Mouse (Mus musculus) left cerebral cortex, postnatal 4 days (tissue): Measurements from ENCODE around the gene Adcy10. TPM values are rescaled to one million over a fixed set of nuclear protein-coding genes. Genes with fewer than 3 reads are reported as not detected.

ENCODE experiments used
- DNase-seq: peaks from one replicate; pipeline ENCODE4 v3.0.0-alpha.2; 2022
- intact Hi-C: fragments of 180-260 bp; cut with DNase I; formaldehyde crosslinking; loops from one replicate; pipeline ENCODE4 v1.15.1; 2025
- total RNA-seq, 2 experiments: library from RNA; stranded (reverse); gene quantifications; 2 replicates each; pipeline ENCODE4 v1.2.3; 2021

Gene Adcy10
- total RNA-seq, 2 experiments from 2014 or later: 0.18 TPM; not detected in 1

- no peak for DNase-seq
Observed at GRCm38 (mm10) chr1:165594699-165595421, 109.9 kb downstream of the Adcy10 start.

GRCm38 (mm10) chr1:165601775-165602280 lies 116.8 kb downstream of the Adcy10 start:
- no peak for DNase-seq
- intact Hi-C loops: no loop called here

More at GRCm38 (mm10) chr1:165594699-165595421, 109.9 kb downstream of the Adcy10 start:
- intact Hi-C loops: no loop called here

GRCm38 (mm10) chr1:165603218-165603617 lies 118.2 kb downstream of the Adcy10 start:
- no peak for DNase-seq
- intact Hi-C loops: no loop called here

- no peak for DNase-seq
- intact Hi-C loops: no loop called here
Observed at GRCm38 (mm10) chr1:165604203-165604602, 119.2 kb downstream of the Adcy10 start.

- DNase-seq: no peak
- intact Hi-C loops: no loop called here
Observed at GRCm38 (mm10) chr1:165605108-165605507, 120.1 kb downstream of the Adcy10 start.

GRCm38 (mm10) chr1:165605774-165606173 lies 120.8 kb downstream of the Adcy10 start:
- intact Hi-C loops: no loop called here
- no peak for DNase-seq

- no peak for DNase-seq
- intact Hi-C loops: no loop called here
Observed at GRCm38 (mm10) chr1:165608904-165609303, 123.9 kb downstream of the Adcy10 start.

GRCm38 (mm10) chr1:165609495-165610320 lies 124.7 kb downstream of the Adcy10 start:
- intact Hi-C loops: no loop called here
- no peak for DNase-seq

- intact Hi-C loops: no loop called here
- no peak for DNase-seq
Observed at GRCm38 (mm10) chr1:165610321-165610999, 125.5 kb downstream of the Adcy10 start.

GRCm38 (mm10) chr1:165612714-165613113 lies 127.7 kb downstream of the Adcy10 start:
- intact Hi-C loops: no loop called here
- DNase-seq: no peak

- intact Hi-C loops: no loop called here
- no peak for DNase-seq
Observed at GRCm38 (mm10) chr1:165613926-165614325, 128.9 kb downstream of the Adcy10 start.

- DNase-seq: no peak
- intact Hi-C loops: no loop called here
Observed at GRCm38 (mm10) chr1:165614793-165615192, 129.8 kb downstream of the Adcy10 start.

GRCm38 (mm10) chr1:165616652-165617051 lies 131.7 kb downstream of the Adcy10 start:
- DNase-seq: no peak
- intact Hi-C loops: no loop called here

- DNase-seq: no peak
Observed at GRCm38 (mm10) chr1:165617166-165617891, 132.3 kb downstream of the Adcy10 start.

GRCm38 (mm10) chr1:165618201-165618624 lies 133.2 kb downstream of the Adcy10 start:
- intact Hi-C loops: no loop called here
- no peak for DNase-seq

More at GRCm38 (mm10) chr1:165617166-165617891, 132.3 kb downstream of the Adcy10 start:
- intact Hi-C loops: no loop called here

GRCm38 (mm10) chr1:165625058-165625457 lies 140.1 kb downstream of the Adcy10 start:
- intact Hi-C loops: no loop called here
- DNase-seq: no peak

GRCm38 (mm10) chr1:165625896-165626295 lies 140.9 kb downstream of the Adcy10 start:
- intact Hi-C loops: no loop called here
- no peak for DNase-seq
